Comparison of ENCODE assay signal across 8 mouse cellular contexts in genomic region chr3:37311897-37312369, GRCm38 (mm10). TPM values are rescaled to one million over a fixed set of nuclear protein-coding genes. Genes with fewer than 3 reads are reported as not detected.
DNase-seq lines count a peak whose midpoint lies in the region; ATAC-seq and TF ChIP-seq lines count a peak whose summit lies in the region.

No protein-coding gene starts in this region.

- H3K27ac ChIP-seq in embryonic facial prominence, embryonic 11.5 days (replicated peaks; ENCODE audit: low read depth, low read length), result no peak overlapping the region
- H3K27ac ChIP-seq in hindbrain, embryonic 13.5 days, result peak overlapping the region; percentile 79; the same call in 1 of the 2 replicates
- H3K27ac ChIP-seq in midbrain, embryonic 11.5 days (ENCODE audit: low read depth, low read length), result no peak overlapping the region

- no peaks in the 10 kb centered on the region for H3K9me3 ChIP-seq in embryonic facial prominence, embryonic 11.5 days (replicated peaks; ENCODE audit: control insufficient read depth, low read length)
- no peaks in the 10 kb centered on the region for H3K9me3 ChIP-seq in hindbrain, embryonic 13.5 days
- H3K9me3 ChIP-seq in midbrain, embryonic 11.5 days (ENCODE audit: control insufficient read depth, low read length), result no peaks in the 10 kb centered on the region

- H3K4me2 ChIP-seq in embryonic facial prominence, embryonic 11.5 days (ENCODE audit: low read depth, low read length), result peak overlapping the region; percentile 62
- peak overlapping the region; percentile 68 for H3K4me2 ChIP-seq in hindbrain, embryonic 13.5 days
- peak overlapping the region; percentile 55 for H3K4me2 ChIP-seq in midbrain, embryonic 11.5 days

- peak overlapping the region; percentile 84 for H3K9ac ChIP-seq in embryonic facial prominence, embryonic 11.5 days (replicated peaks; ENCODE audit: low read length)
- H3K9ac ChIP-seq in hindbrain, embryonic 13.5 days, result peak overlapping the region; percentile 87
- peak overlapping the region; percentile 87 for H3K9ac ChIP-seq in midbrain, embryonic 11.5 days (ENCODE audit: low read length)

- peaks cover 6% of the 10 kb centered on the region; the same call in 1 of the 2 replicates for H3K4me1 ChIP-seq in lung, adult 2 months (ENCODE audit: control insufficient read depth, insufficient read depth, low read length)
- no peaks in the 10 kb centered on the region for H3K4me1 ChIP-seq in embryonic facial prominence, embryonic 11.5 days (ENCODE audit: control insufficient read depth, insufficient read depth, low read length)
- H3K4me1 ChIP-seq in hindbrain, embryonic 13.5 days (replicated peaks), result peaks cover 13% of the 10 kb centered on the region
- peaks cover 8% of the 10 kb centered on the region; the same call in 1 of the 2 replicates for H3K4me1 ChIP-seq in midbrain, embryonic 11.5 days (ENCODE audit: control insufficient read depth, insufficient read depth, low read length)

- no peak for TF ChIP-seq CTCF in lung, adult 2 months (IDR thresholded peaks at IDR 0.05; ENCODE audit: insufficient read depth, low read length)

- peak; percentile 85; the same call in 1 of the 2 replicates for ATAC-seq in embryonic facial prominence, embryonic 11.5 days (replicated peaks; ENCODE audit: insufficient number of reproducible peaks, low FRiP score, low TSS enrichment, low read depth)
- ATAC-seq in hindbrain, embryonic 13.5 days (ENCODE audit: low FRiP score), result no peak; the same call in 1 of the 2 replicates
- ATAC-seq in midbrain, embryonic 11.5 days (ENCODE audit: low FRiP score), result no peak; the same call in 1 of the 2 replicates

- H3K27me3 ChIP-seq in embryonic facial prominence, embryonic 11.5 days (ENCODE audit: control insufficient read depth, insufficient read depth, low read length), result no peaks in the 10 kb centered on the region
- no peaks in the 10 kb centered on the region for H3K27me3 ChIP-seq in hindbrain, embryonic 13.5 days
- H3K27me3 ChIP-seq in midbrain, embryonic 11.5 days (ENCODE audit: control insufficient read depth, insufficient read depth, low read length), result no peaks in the 10 kb centered on the region

- H3K36me3 ChIP-seq in embryonic facial prominence, embryonic 11.5 days (replicated peaks; ENCODE audit: control insufficient read depth, insufficient read depth, low read depth, low read length), result no peaks in the 10 kb centered on the region
- H3K36me3 ChIP-seq in hindbrain, embryonic 13.5 days, result no peaks in the 10 kb centered on the region
- no peaks in the 10 kb centered on the region for H3K36me3 ChIP-seq in midbrain, embryonic 11.5 days (ENCODE audit: control insufficient read depth, insufficient read depth, low read length)

- WGBS in lung, adult 2 months, result 7% methylated on average over 10 of the region's 10 CpGs
- WGBS in embryonic facial prominence, embryonic 11.5 days, result 2% methylated on average over 10 of the region's 10 CpGs
- 2% methylated on average over 10 of the region's 10 CpGs for WGBS in hindbrain, embryonic 13.5 days
- 7% methylated on average over 10 of the region's 10 CpGs for WGBS in midbrain, embryonic 11.5 days

- no peak for TF ChIP-seq POLR2A in lung, adult 2 months (IDR thresholded peaks at IDR 0.05; ENCODE audit: borderline replicate concordance, extremely low read depth, low read depth, low read length)

- no peak for DNase-seq in lung, adult 2 months
- DNase-seq in lung, postnatal 4 days, result no peak
- no peak for DNase-seq in embryonic facial prominence, embryonic 11.5 days (ENCODE audit: low spot score)
- no peak for DNase-seq in midbrain, embryonic 11.5 days (ENCODE audit: low spot score, missing footprints)
- DNase-seq in urinary bladder, postnatal 4 days (ENCODE audit: low spot score in 2 of 2), result no peak
- no peak for DNase-seq in layer of hippocampus, adult 9-10 months (ENCODE audit: low spot score)
- DNase-seq in adrenal gland, adult (ENCODE audit: inconsistent age in 2 of 2, low spot score in 1 of 2), result no peak

- H3K4me3 ChIP-seq in lung, adult 2 months (replicated peaks; ENCODE audit: extremely low read depth, low read depth, low read length), result peak overlapping the region; percentile 96
- peak overlapping the region; percentile 77 for H3K4me3 ChIP-seq in embryonic facial prominence, embryonic 11.5 days (ENCODE audit: low read depth, low read length)
- peak overlapping the region; percentile 75 for H3K4me3 ChIP-seq in hindbrain, embryonic 13.5 days
- H3K4me3 ChIP-seq in midbrain, embryonic 11.5 days (ENCODE audit: low read depth, low read length), result peak overlapping the region; percentile 85

RNA-seq across cellular contexts. Expression of gene Bbs12, which starts 0.4 kb away (rescaled TPM):
- 0.70 and 1.3 TPM in 2 replicates for polyA plus RNA-seq in lung, adult 2 months (2012; rRNA removed)
- 10.7 and 11.6 TPM in 2 replicates for polyA plus RNA-seq in embryonic facial prominence, embryonic 11.5 days (2014; fragmentation: Nextera tagmentation; extraction: Ambion mirVana)
- polyA plus RNA-seq in hindbrain, embryonic 13.5 days (2015; fragmentation: Nextera tagmentation; extraction: Ambion mirVana), result 5.3 and 5.4 TPM in 2 replicates
- polyA plus RNA-seq in midbrain, embryonic 11.5 days (2014; fragmentation: Nextera tagmentation; extraction: Ambion mirVana), result 6.8 and 8.3 TPM in 2 replicates

RNA-seq across cellular contexts. Expression of gene Cetn4, which starts 0.6 kb away (rescaled TPM):
- 0.67 and 2.1 TPM in 2 replicates for polyA plus RNA-seq in lung, adult 2 months (2012; rRNA removed)
- 1.8 and 2.2 TPM in 2 replicates for polyA plus RNA-seq in embryonic facial prominence, embryonic 11.5 days (2014; fragmentation: Nextera tagmentation; extraction: Ambion mirVana)
- polyA plus RNA-seq in hindbrain, embryonic 13.5 days (2015; fragmentation: Nextera tagmentation; extraction: Ambion mirVana), result 2.5 and 4.2 TPM in 2 replicates
- 1.1 and 2.5 TPM in 2 replicates for polyA plus RNA-seq in midbrain, embryonic 11.5 days (2014; fragmentation: Nextera tagmentation; extraction: Ambion mirVana)

RNA-seq across cellular contexts. Expression of gene Fgf2, which starts 36.2 kb away (rescaled TPM):
- polyA plus RNA-seq in lung, adult 2 months (2012; rRNA removed), result 5.1 and 5.4 TPM in 2 replicates
- polyA plus RNA-seq in embryonic facial prominence, embryonic 11.5 days (2014; fragmentation: Nextera tagmentation; extraction: Ambion mirVana), result 1.3 and 1.6 TPM in 2 replicates
- 0.34 and 0.53 TPM in 2 replicates for polyA plus RNA-seq in hindbrain, embryonic 13.5 days (2015; fragmentation: Nextera tagmentation; extraction: Ambion mirVana)
- 0.86 and 0.91 TPM in 2 replicates for polyA plus RNA-seq in midbrain, embryonic 11.5 days (2014; fragmentation: Nextera tagmentation; extraction: Ambion mirVana)
